Mouse (Mus musculus) liver, postnatal 0 days (tissue): Measurements from ENCODE around the gene Rtl10.

Experiments
- CTCF ChIP-seq: sonication (generic); IDR thresholded peaks from 2 replicates; pipeline ENCODE4 v1.5.1; 2016; ENCODE audit warnings: antibody characterized with exemption, low read depth
- EP300 ChIP-seq: IDR thresholded peaks from 2 replicates; pipeline ENCODE4 v1.6.1; 2016; ENCODE audit warnings: antibody characterized with exemption, low read depth, mild to moderate bottlenecking

- TF ChIP-seq EP300 (no peak), CTCF (no peak)
Observed at GRCm38 (mm10) chr16:18483839-18484238, 14.9 kb upstream of the Rtl10 start.
